Mouse (Mus musculus): ENCODE data around the gene Spns2. TPM values are rescaled to one million over a fixed set of nuclear protein-coding genes. Genes with fewer than 3 reads are reported as not detected.

Spns2 gene
- polyA plus RNA-seq, 1 experiment from 2014 or later, result 23.6 TPM

GRCm38 (mm10) chr11:72476074-72476625 lies 13.6 kb downstream of the Spns2 start:
- WGBS, result 74% methylated on average over 7 of the region's 7 CpGs
- Histone ChIP-seq H3K27me3 (ENCODE audit: control insufficient read depth, insufficient read depth, low read length) (no peaks in the 10 kb centered on the region), H3K4me1 (replicated peaks; ENCODE audit: control insufficient read depth, insufficient read depth) (peaks cover 2% of the 10 kb centered on the region; the same call in 1 of the 2 replicates), H3K4me2 (replicated peaks; ENCODE audit: low read depth) (no peak overlapping the region), H3K9ac (ENCODE audit: low read length) (no peak overlapping the region), H3K9me3 (ENCODE audit: control insufficient read depth, low read length) (no peaks in the 10 kb centered on the region), H3K27ac (replicated peaks) (0 out of 2 replicates have a peak overlapping the region, but pooled peaks have one; percentile 20), H3K4me3 (ENCODE audit: low read depth, low read length) (no peak overlapping the region), H3K36me3 (ENCODE audit: control insufficient read depth, insufficient read depth, low read length) (no peaks in the 10 kb centered on the region)
- ATAC-seq (ENCODE audit: low FRiP score, low TSS enrichment) (no peak), DNase-seq (ENCODE audit: low spot score) (no peak)
- TF ChIP-seq EP300 (optimal IDR thresholded peaks at IDR 0.05) (no peak), CTCF (IDR thresholded peaks at IDR 0.05; ENCODE audit: low read depth) (no peak)

GRCm38 (mm10) chr11:72475408-72475807 lies 14.3 kb downstream of the Spns2 start:
- no peaks in the 10 kb centered on the region for H3K27me3 ChIP-seq (ENCODE audit: control insufficient read depth, insufficient read depth, low read length)
- DNase-seq (ENCODE audit: low spot score), result no peak
- H3K9me3 ChIP-seq (ENCODE audit: control insufficient read depth, low read length), result no peaks in the 10 kb centered on the region
- no peak for TF ChIP-seq CTCF (IDR thresholded peaks at IDR 0.05; ENCODE audit: low read depth)
- no peak for TF ChIP-seq EP300 (optimal IDR thresholded peaks at IDR 0.05)
- WGBS, result 65% methylated on average over 7 of the region's 7 CpGs
- peaks cover 2% of the 10 kb centered on the region; the same call in 1 of the 2 replicates for H3K4me1 ChIP-seq (replicated peaks; ENCODE audit: control insufficient read depth, insufficient read depth)
- no peak for ATAC-seq (ENCODE audit: low FRiP score, low TSS enrichment)
- H3K27ac ChIP-seq (replicated peaks), result 0 out of 2 replicates have a peak overlapping the region, but pooled peaks have one; percentile 49
- H3K9ac ChIP-seq (ENCODE audit: low read length), result no peak overlapping the region
- no peak overlapping the region for H3K4me2 ChIP-seq (replicated peaks; ENCODE audit: low read depth)
- H3K36me3 ChIP-seq (ENCODE audit: control insufficient read depth, insufficient read depth, low read length), result no peaks in the 10 kb centered on the region
- no peak overlapping the region for H3K4me3 ChIP-seq (ENCODE audit: low read depth, low read length)

- Histone ChIP-seq H3K4me1 (replicated peaks; ENCODE audit: control insufficient read depth, insufficient read depth) (peaks cover 2% of the 10 kb centered on the region; the same call in 1 of the 2 replicates), H3K27ac (replicated peaks) (no peak overlapping the region), H3K9me3 (ENCODE audit: control insufficient read depth, low read length) (no peaks in the 10 kb centered on the region), H3K4me3 (ENCODE audit: low read depth, low read length) (no peak overlapping the region), H3K27me3 (ENCODE audit: control insufficient read depth, insufficient read depth, low read length) (no peaks in the 10 kb centered on the region), H3K9ac (ENCODE audit: low read length) (no peak overlapping the region), H3K4me2 (replicated peaks; ENCODE audit: low read depth) (no peak overlapping the region), H3K36me3 (ENCODE audit: control insufficient read depth, insufficient read depth, low read length) (no peaks in the 10 kb centered on the region)
- 63% methylated on average over 3 of the region's 3 CpGs for WGBS
- ATAC-seq (ENCODE audit: low FRiP score, low TSS enrichment) (no peak), DNase-seq (ENCODE audit: low spot score) (no peak)
- TF ChIP-seq CTCF (IDR thresholded peaks at IDR 0.05; ENCODE audit: low read depth), result no peak
- no peak for TF ChIP-seq EP300 (optimal IDR thresholded peaks at IDR 0.05)
Observed at GRCm38 (mm10) chr11:72474926-72475325, 14.8 kb downstream of the Spns2 start.

- H3K4me2 ChIP-seq (replicated peaks; ENCODE audit: low read depth), result no peak overlapping the region
- no peak overlapping the region; the same call in 1 of the 2 replicates for H3K9ac ChIP-seq (ENCODE audit: low read length)
- DNase-seq (ENCODE audit: low spot score) (no peak), ATAC-seq (ENCODE audit: low FRiP score, low TSS enrichment) (peak; percentile 21; the same call in 1 of the 2 replicates)
- 67% methylated on average over 4 of the region's 4 CpGs for WGBS
- H3K4me1 ChIP-seq (replicated peaks; ENCODE audit: control insufficient read depth, insufficient read depth), result peaks cover 7% of the 10 kb centered on the region; the same call in 1 of the 2 replicates
- no peaks in the 10 kb centered on the region for H3K9me3 ChIP-seq (ENCODE audit: control insufficient read depth, low read length)
- H3K27me3 ChIP-seq (ENCODE audit: control insufficient read depth, insufficient read depth, low read length), result no peaks in the 10 kb centered on the region
- peak overlapping the region; percentile 45 for H3K27ac ChIP-seq (replicated peaks)
- no peaks in the 10 kb centered on the region for H3K36me3 ChIP-seq (ENCODE audit: control insufficient read depth, insufficient read depth, low read length)
- no peak overlapping the region for H3K4me3 ChIP-seq (ENCODE audit: low read depth, low read length)
- no peak for TF ChIP-seq CTCF (IDR thresholded peaks at IDR 0.05; ENCODE audit: low read depth)
- TF ChIP-seq EP300 (optimal IDR thresholded peaks at IDR 0.05), result no peak
Observed at GRCm38 (mm10) chr11:72473540-72473939, 16.2 kb downstream of the Spns2 start.

GRCm38 (mm10) chr11:72471381-72471780 lies 18.3 kb downstream of the Spns2 start:
- H3K9me3 ChIP-seq (ENCODE audit: control insufficient read depth, low read length), result no peaks in the 10 kb centered on the region
- ATAC-seq (ENCODE audit: low FRiP score, low TSS enrichment) (no peak), DNase-seq (ENCODE audit: low spot score) (no peak)
- H3K4me3 ChIP-seq (ENCODE audit: low read depth, low read length), result no peak overlapping the region
- no peak overlapping the region for H3K4me2 ChIP-seq (replicated peaks; ENCODE audit: low read depth)
- WGBS, result 76% methylated on average over 6 of the region's 6 CpGs
- 0 out of 2 replicates have a peak, but pooled peaks cover 9% of the 10 kb centered on the region for H3K4me1 ChIP-seq (replicated peaks; ENCODE audit: control insufficient read depth, insufficient read depth)
- no peaks in the 10 kb centered on the region for H3K27me3 ChIP-seq (ENCODE audit: control insufficient read depth, insufficient read depth, low read length)
- H3K9ac ChIP-seq (ENCODE audit: low read length), result no peak overlapping the region
- no peaks in the 10 kb centered on the region for H3K36me3 ChIP-seq (ENCODE audit: control insufficient read depth, insufficient read depth, low read length)
- no peak overlapping the region for H3K27ac ChIP-seq (replicated peaks)
- TF ChIP-seq CTCF (IDR thresholded peaks at IDR 0.05; ENCODE audit: low read depth), result no peak
- no peak for TF ChIP-seq EP300 (optimal IDR thresholded peaks at IDR 0.05)

- Histone ChIP-seq H3K4me3 (ENCODE audit: low read depth, low read length) (no peak overlapping the region), H3K27me3 (ENCODE audit: control insufficient read depth, insufficient read depth, low read length) (no peaks in the 10 kb centered on the region), H3K9ac (ENCODE audit: low read length) (no peak overlapping the region), H3K4me1 (replicated peaks; ENCODE audit: control insufficient read depth, insufficient read depth) (0 out of 2 replicates have a peak, but pooled peaks cover 10% of the 10 kb centered on the region), H3K9me3 (ENCODE audit: control insufficient read depth, low read length) (no peaks in the 10 kb centered on the region), H3K4me2 (replicated peaks; ENCODE audit: low read depth) (no peak overlapping the region), H3K27ac (replicated peaks) (peak overlapping the region; percentile 79), H3K36me3 (ENCODE audit: control insufficient read depth, insufficient read depth, low read length) (no peaks in the 10 kb centered on the region)
- WGBS, result 46% methylated on average over 4 of the region's 4 CpGs
- ATAC-seq (ENCODE audit: low FRiP score, low TSS enrichment), result no peak
- TF ChIP-seq CTCF (IDR thresholded peaks at IDR 0.05; ENCODE audit: low read depth), result no peak
- DNase-seq (ENCODE audit: low spot score), result no peak
Observed at GRCm38 (mm10) chr11:72470004-72470403, 19.7 kb downstream of the Spns2 start.

Measured in stomach, postnatal 0 days (tissue).